ENCODE assay signal across 8 mouse cellular contexts in genomic region chr3:31145641-31146290, GRCm38 (mm10). TPM values are rescaled to one million over a fixed set of nuclear protein-coding genes. Genes with fewer than 3 reads are reported as not detected.
A peak's percentile ranks its signal among the peaks of the same experiment; 100 is the strongest.
DNase-seq lines count a peak whose midpoint lies in the region; ATAC-seq and TF ChIP-seq lines count a peak whose summit lies in the region.

No protein-coding gene starts in this region.

- ATAC-seq in embryonic facial prominence, embryonic 13.5 days (ENCODE audit: insufficient number of reproducible peaks, insufficient read depth, low FRiP score, low TSS enrichment, low read depth), result no peak
- ATAC-seq in limb, embryonic 14.5 days (ENCODE audit: low FRiP score, low read depth), result peak; percentile 81
- peak; percentile 90 for ATAC-seq in midbrain, embryonic 16.5 days
- peak; percentile 73; the same call in 1 of the 2 replicates for ATAC-seq in stomach, embryonic 16.5 days (ENCODE audit: insufficient read depth, low FRiP score)

- H3K4me1 ChIP-seq in embryonic facial prominence, embryonic 13.5 days, result peaks cover 11% of the 10 kb centered on the region
- peaks cover 9% of the 10 kb centered on the region; the same call in 1 of the 2 replicates for H3K4me1 ChIP-seq in limb, embryonic 14.5 days (ENCODE audit: control insufficient read depth, insufficient read depth, low read length)
- H3K4me1 ChIP-seq in midbrain, embryonic 16.5 days (ENCODE audit: control insufficient read depth, insufficient read depth, low read length), result peaks cover 5% of the 10 kb centered on the region; the same call in 1 of the 2 replicates
- H3K4me1 ChIP-seq in stomach, embryonic 16.5 days (ENCODE audit: control insufficient read depth, insufficient read depth, low read length), result peaks cover 2% of the 10 kb centered on the region; the same call in 1 of the 2 replicates

- DNase-seq in CD4-positive helper T cell, adult 2 months (ENCODE audit: low read depth, low spot score), result peak; percentile 68
- peak; percentile 82 for DNase-seq in adrenal gland, postnatal 14 days
- DNase-seq in heart, adult 8-10 months (ENCODE audit: low spot score), result peak; percentile 82
- DNase-seq in kidney, adult 8-10 months, result peak; percentile 72 to 74
- peak; percentile 97 for DNase-seq in limb, embryonic 14.5 days (ENCODE audit: low spot score)

- no peaks in the 10 kb centered on the region for H3K36me3 ChIP-seq in embryonic facial prominence, embryonic 13.5 days
- H3K36me3 ChIP-seq in limb, embryonic 14.5 days (ENCODE audit: control insufficient read depth, insufficient read depth, low read length), result no peaks in the 10 kb centered on the region
- no peaks in the 10 kb centered on the region for H3K36me3 ChIP-seq in midbrain, embryonic 16.5 days (ENCODE audit: control insufficient read depth, insufficient read depth, low read length)
- H3K36me3 ChIP-seq in stomach, embryonic 16.5 days (ENCODE audit: control insufficient read depth, insufficient read depth, low read length), result no peaks in the 10 kb centered on the region

- H3K27me3 ChIP-seq in embryonic facial prominence, embryonic 13.5 days, result peaks cover 30% of the 10 kb centered on the region
- no peaks in the 10 kb centered on the region; the same call in 1 of the 2 replicates for H3K27me3 ChIP-seq in limb, embryonic 14.5 days (ENCODE audit: control insufficient read depth, insufficient read depth, low read length)
- peaks cover 11% of the 10 kb centered on the region for H3K27me3 ChIP-seq in midbrain, embryonic 16.5 days (ENCODE audit: control insufficient read depth, insufficient read depth, low read depth, low read length)
- H3K27me3 ChIP-seq in stomach, embryonic 16.5 days (ENCODE audit: control insufficient read depth, insufficient read depth, low read length), result 0 out of 2 replicates have a peak, but pooled peaks cover 6% of the 10 kb centered on the region

- no peak overlapping the region for H3K4me3 ChIP-seq in embryonic facial prominence, embryonic 13.5 days
- H3K4me3 ChIP-seq in limb, embryonic 14.5 days (replicated peaks; ENCODE audit: low read length), result no peak overlapping the region
- no peak overlapping the region for H3K4me3 ChIP-seq in midbrain, embryonic 16.5 days (ENCODE audit: low read depth, low read length)
- no peak overlapping the region for H3K4me3 ChIP-seq in stomach, embryonic 16.5 days (replicated peaks; ENCODE audit: low read length)

- H3K4me2 ChIP-seq in embryonic facial prominence, embryonic 13.5 days, result peak overlapping the region; percentile 37; the same call in 1 of the 2 replicates
- peak overlapping the region; percentile 6; the same call in 1 of the 2 replicates for H3K4me2 ChIP-seq in limb, embryonic 14.5 days (replicated peaks; ENCODE audit: low read depth, low read length, severe bottlenecking)
- peak overlapping the region; percentile 33; the same call in 1 of the 2 replicates for H3K4me2 ChIP-seq in midbrain, embryonic 16.5 days (ENCODE audit: low read length)
- peak overlapping the region; percentile 21; the same call in 1 of the 2 replicates for H3K4me2 ChIP-seq in stomach, embryonic 16.5 days (ENCODE audit: low read depth, low read length)

- H3K9me3 ChIP-seq in embryonic facial prominence, embryonic 13.5 days, result no peaks in the 10 kb centered on the region
- H3K9me3 ChIP-seq in limb, embryonic 14.5 days (ENCODE audit: control insufficient read depth, low read length), result no peaks in the 10 kb centered on the region
- H3K9me3 ChIP-seq in midbrain, embryonic 16.5 days (replicated peaks; ENCODE audit: control insufficient read depth, low read length, poor library complexity, severe bottlenecking), result no peaks in the 10 kb centered on the region
- H3K9me3 ChIP-seq in stomach, embryonic 16.5 days (replicated peaks; ENCODE audit: control insufficient read depth, low read length), result no peaks in the 10 kb centered on the region

- TF ChIP-seq POLR2A in limb, embryonic 14.5 days (IDR thresholded peaks at IDR 0.05; ENCODE audit: borderline replicate concordance, extremely low read depth, insufficient read depth, insufficient read length), result no peak

- no peak overlapping the region for H3K27ac ChIP-seq in embryonic facial prominence, embryonic 13.5 days
- no peak overlapping the region for H3K27ac ChIP-seq in limb, embryonic 14.5 days (replicated peaks; ENCODE audit: low read depth, low read length)
- H3K27ac ChIP-seq in midbrain, embryonic 16.5 days (ENCODE audit: low read length), result no peak overlapping the region
- no peak overlapping the region for H3K27ac ChIP-seq in stomach, embryonic 16.5 days (ENCODE audit: low read length)

- 12% methylated on average over 14 of the region's 14 CpGs for WGBS in embryonic facial prominence, embryonic 13.5 days
- 13% methylated on average over 14 of the region's 14 CpGs for WGBS in limb, embryonic 14.5 days
- 15% methylated on average over 14 of the region's 14 CpGs for WGBS in midbrain, embryonic 16.5 days
- WGBS in stomach, embryonic 16.5 days, result 14% methylated on average over 14 of the region's 14 CpGs

- H3K9ac ChIP-seq in embryonic facial prominence, embryonic 13.5 days, result no peak overlapping the region
- no peak overlapping the region for H3K9ac ChIP-seq in limb, embryonic 14.5 days (ENCODE audit: low read depth, low read length, severe bottlenecking)
- H3K9ac ChIP-seq in midbrain, embryonic 16.5 days (ENCODE audit: low read depth, low read length), result no peak overlapping the region
- H3K9ac ChIP-seq in stomach, embryonic 16.5 days (ENCODE audit: low read length), result no peak overlapping the region; the same call in 1 of the 2 replicates

RNA-seq across cellular contexts. Expression of gene Cldn11, which starts 4.0 kb away (rescaled TPM):
- 11.9 and 12.2 TPM in 2 replicates for total RNA-seq in adrenal gland, postnatal 14 days (2021)
- 18.1 and 23.7 TPM in 2 replicates for polyA plus RNA-seq in embryonic facial prominence, embryonic 13.5 days (2015; fragmentation: Nextera tagmentation; extraction: Ambion mirVana)
- under 1 TPM; 0.37 to 0.47 (median 0.42) TPM for total RNA-seq in heart, adult 8-10 months (2022)
- polyA plus RNA-seq in limb, embryonic 14.5 days (2012; rRNA removed), result 9.2 and 14.0 TPM in 2 replicates
- polyA plus RNA-seq in limb, embryonic 14.5 days (2014; fragmentation: Nextera tagmentation; extraction: Ambion mirVana), result 10.7 and 13.8 TPM in 2 replicates
- polyA plus RNA-seq in midbrain, embryonic 16.5 days (2015; fragmentation: Nextera tagmentation; extraction: Ambion mirVana), result 37.3 and 41.4 TPM in 2 replicates
- 3.3 and 4.2 TPM in 2 replicates for polyA plus RNA-seq in stomach, embryonic 16.5 days (2015; fragmentation: Nextera tagmentation; extraction: Ambion mirVana)

RNA-seq across cellular contexts. Expression of gene Skil, which starts 50.9 kb away (rescaled TPM):
- 48.4 and 54.3 TPM in 2 replicates for total RNA-seq in adrenal gland, postnatal 14 days (2021)
- polyA plus RNA-seq in embryonic facial prominence, embryonic 13.5 days (2015; fragmentation: Nextera tagmentation; extraction: Ambion mirVana), result 18.4 and 23.6 TPM in 2 replicates
- 10 to 100 TPM; 11.4 to 18.7 (median 14.9) TPM for total RNA-seq in heart, adult 8-10 months (2022)
- 13.7 and 14.9 TPM in 2 replicates for polyA plus RNA-seq in limb, embryonic 14.5 days (2012; rRNA removed)
- 20.6 and 23.2 TPM in 2 replicates for polyA plus RNA-seq in limb, embryonic 14.5 days (2014; fragmentation: Nextera tagmentation; extraction: Ambion mirVana)
- polyA plus RNA-seq in midbrain, embryonic 16.5 days (2015; fragmentation: Nextera tagmentation; extraction: Ambion mirVana), result 29.9 and 32.4 TPM in 2 replicates
- 20.8 and 21.3 TPM in 2 replicates for polyA plus RNA-seq in stomach, embryonic 16.5 days (2015; fragmentation: Nextera tagmentation; extraction: Ambion mirVana)
